Mouse (Mus musculus): ENCODE measurements at regions not wholly inside any gene's neighbourhood (a gene's known extent, or its start where the extent isn't known, plus 50 kb on each side); places are given as distances from the start of the nearest gene placed in this dataset.

GRCm38 (mm10) chr7:133176256-133177178 is 52.4 kb upstream of the Ctbp2 start:
- ATAC-seq (ENCODE audit: poor library complexity, severe bottlenecking), result no peak
